Mouse (Mus musculus): ENCODE measurements around the gene Mei1. TPM values are rescaled to one million over a fixed set of nuclear protein-coding genes. Genes with fewer than 3 reads are reported as not detected.
A peak's percentile ranks its signal among the peaks of the same experiment; 100 is the strongest.
"Not testable (repeated sequence)": the region's sequence is repeated elsewhere in the genome, so short reads cannot be mapped to it uniquely, and the experiment has no call there.

Mei1 gene
- total RNA-seq, 2 experiments from 2014 or later, result 0.18 to 0.27 TPM

DNA sequence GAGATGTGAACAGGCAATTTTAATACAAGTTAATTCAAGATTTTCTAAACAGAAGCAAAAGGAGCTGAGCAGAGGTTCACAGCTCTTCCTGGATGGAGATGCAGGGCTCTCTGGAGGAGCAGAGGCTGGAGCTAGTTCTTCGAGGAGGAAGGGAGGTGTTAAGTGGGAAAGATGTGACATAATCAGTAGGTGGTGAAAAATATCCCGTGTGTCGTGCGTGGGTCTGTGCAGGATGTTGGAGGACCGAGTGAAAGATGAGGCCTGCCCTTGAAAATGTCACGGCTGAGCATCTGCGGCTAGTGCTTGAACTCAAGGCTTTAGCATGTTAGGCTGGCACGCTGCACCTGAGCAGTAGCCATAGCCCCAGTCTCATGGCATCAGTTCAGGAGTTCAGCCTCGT is 15.8 kb downstream of the Mei1 start:
- DNase-seq (ENCODE audit: low spot score in 2 of 2), result no peak

DNA sequence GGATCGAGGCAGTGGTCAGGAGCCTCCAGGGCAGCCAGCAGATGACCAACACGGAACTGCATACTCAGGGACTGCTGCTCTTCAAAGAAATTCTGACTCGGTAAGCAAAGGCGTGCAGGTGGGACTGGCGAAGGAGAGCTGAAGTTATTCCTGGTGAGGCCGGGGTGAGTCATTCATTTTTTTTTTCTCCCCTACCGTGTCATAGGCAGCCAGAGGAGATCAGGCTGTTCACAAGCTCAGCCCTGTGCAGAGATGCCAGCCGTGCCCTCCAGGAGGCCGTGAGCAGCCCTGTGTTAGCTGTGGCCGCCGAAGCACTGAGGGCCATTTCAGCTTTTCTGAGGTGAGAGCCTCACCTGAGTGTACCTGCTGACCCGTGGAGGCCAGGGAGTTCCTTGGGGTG is 16.3 kb downstream of the Mei1 start:
- no peak for DNase-seq (ENCODE audit: low spot score in 2 of 2)

DNA sequence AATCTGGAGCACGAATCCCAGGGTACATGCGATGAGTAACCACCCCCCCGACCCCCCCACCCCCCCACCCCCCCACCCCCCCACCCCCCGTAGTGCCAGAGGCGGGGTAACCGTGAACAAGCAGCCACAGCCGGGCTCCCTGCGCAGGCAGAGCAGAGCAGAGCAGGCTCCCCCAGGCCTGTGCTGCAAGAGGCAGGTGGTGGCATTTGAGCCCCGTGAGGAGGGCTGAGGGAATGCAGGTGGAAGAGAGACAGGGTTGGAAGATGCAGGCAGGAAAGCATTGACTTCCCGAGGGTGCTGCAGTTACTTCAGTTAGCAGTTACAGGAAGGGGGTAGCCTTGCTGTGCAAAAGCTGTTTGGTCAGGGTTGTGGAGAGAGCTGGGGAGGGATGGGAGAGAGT is 17.5 kb downstream of the Mei1 start:
- DNase-seq (ENCODE audit: low spot score in 2 of 2), result no peak

GRCm38 (mm10) chr15:82091061-82091460 is 21.3 kb downstream of the Mei1 start:
- no peak for DNase-seq (ENCODE audit: low spot score in 2 of 2)

DNA sequence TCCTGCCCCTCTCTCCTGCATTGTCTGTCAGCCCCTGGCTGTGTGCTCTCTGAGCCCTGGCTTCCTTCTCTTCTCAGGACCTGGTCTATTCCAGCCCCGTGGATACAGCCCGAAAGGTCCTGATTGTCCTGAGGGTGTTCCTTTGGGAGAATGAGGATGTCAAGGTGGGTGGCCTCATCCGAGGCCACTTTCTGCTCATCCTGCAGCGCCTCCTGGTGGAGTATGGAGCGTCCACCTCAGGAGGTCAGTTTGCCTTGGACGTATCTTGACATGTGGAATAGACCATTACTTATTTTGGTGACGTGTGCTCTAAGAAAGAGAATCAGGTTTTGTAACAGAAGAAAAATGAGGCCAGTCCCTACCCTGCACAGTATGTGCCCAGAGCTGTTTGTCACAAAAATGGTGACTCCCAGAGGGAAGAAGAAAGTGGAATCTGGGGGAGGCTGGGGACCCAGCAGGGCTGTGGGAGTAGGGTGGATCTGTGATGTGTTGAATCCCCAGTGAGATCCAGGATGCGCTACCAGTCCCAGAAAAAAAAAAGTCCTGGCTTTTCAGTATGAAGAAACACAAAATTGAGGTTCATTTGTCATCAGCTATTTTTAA is 37.3 kb downstream of the Mei1 start:
- DNase-seq (ENCODE audit: low spot score in 2 of 2), result peak; percentile 54 to 55

- DNase-seq (ENCODE audit: low spot score in 2 of 2), result no peak
Observed at GRCm38 (mm10) chr15:82120544-82120943, 50.7 kb downstream of the Mei1 start.

DNA sequence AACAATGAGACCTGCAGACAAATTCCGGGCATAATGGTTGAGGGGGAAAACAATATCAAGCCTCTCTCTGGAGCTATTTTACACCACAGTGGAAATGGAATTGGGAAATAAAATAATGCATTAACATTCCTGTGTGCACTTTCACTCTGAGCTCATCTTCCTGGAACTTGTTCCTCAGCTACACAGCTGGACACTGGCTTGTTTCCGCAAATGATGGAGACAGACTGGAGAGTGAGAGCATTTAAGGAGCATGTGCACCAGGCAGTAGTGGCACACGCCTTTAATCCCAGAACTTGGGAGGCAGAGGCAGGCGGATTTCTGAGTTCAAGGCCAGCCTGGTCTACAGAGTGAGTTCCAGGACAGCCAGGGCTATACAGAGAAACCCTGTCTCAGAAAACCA is 56.9 kb downstream of the Mei1 start:
- not testable (repeated sequence) for DNase-seq (ENCODE audit: low spot score in 2 of 2)

- DNase-seq (ENCODE audit: low spot score in 2 of 2), result peak; percentile 96 to 97
Observed at GRCm38 (mm10) chr15:82127426-82128374, 57.9 kb downstream of the Mei1 start, which contains the start of gene Ccdc134. Gene Ccdc134, plus strand, starts transcription at chr15:82127922.

GRCm38 (mm10) chr15:82128398-82128797 is 58.6 kb downstream of the Mei1 start:
- no peak for DNase-seq (ENCODE audit: low spot score in 2 of 2)

DNA sequence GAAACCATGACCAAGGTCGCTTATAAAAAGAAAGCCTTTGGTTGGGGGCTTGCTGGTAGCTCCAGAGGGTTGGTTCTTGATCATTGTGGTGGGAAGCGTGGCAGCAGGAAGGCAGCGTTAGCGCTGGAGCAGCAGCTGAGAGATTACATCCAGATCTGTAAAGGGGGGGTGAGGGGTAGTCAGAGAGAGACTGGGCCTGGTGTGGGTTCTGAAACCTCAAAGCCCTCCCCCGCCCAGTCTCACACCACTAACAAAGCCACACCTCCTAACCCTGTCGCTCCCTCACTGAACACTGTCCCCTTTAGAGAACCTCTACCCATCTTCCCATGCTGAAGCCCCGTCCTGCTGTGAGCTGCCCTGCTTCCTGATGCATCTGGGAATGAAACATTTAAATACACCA is 60.8 kb downstream of the Mei1 start:
- DNase-seq (ENCODE audit: low spot score in 2 of 2), result no peak

GRCm38 (mm10) chr15:82135372-82135771 is 65.6 kb downstream of the Mei1 start:
- no peak for DNase-seq (ENCODE audit: low spot score in 2 of 2)

GRCm38 (mm10) chr15:82138565-82138964 is 68.8 kb downstream of the Mei1 start:
- DNase-seq (ENCODE audit: low spot score in 2 of 2), result peak; percentile 67 to 69

GRCm38 (mm10) chr15:82139196-82139595 is 69.4 kb downstream of the Mei1 start:
- no peak for DNase-seq (ENCODE audit: low spot score in 2 of 2)

GRCm38 (mm10) chr15:82140355-82140754 is 70.6 kb downstream of the Mei1 start:
- no peak for DNase-seq (ENCODE audit: low spot score in 2 of 2)

GRCm38 (mm10) chr15:82144157-82144556 is 74.4 kb downstream of the Mei1 start:
- no peak for DNase-seq (ENCODE audit: low spot score in 2 of 2)

GRCm38 (mm10) chr15:82145408-82145807 is 75.6 kb downstream of the Mei1 start:
- DNase-seq (ENCODE audit: low spot score in 2 of 2), result no peak

- no peak for DNase-seq (ENCODE audit: low spot score in 2 of 2)
Observed at GRCm38 (mm10) chr15:82145851-82146769, 76.3 kb downstream of the Mei1 start.

DNA sequence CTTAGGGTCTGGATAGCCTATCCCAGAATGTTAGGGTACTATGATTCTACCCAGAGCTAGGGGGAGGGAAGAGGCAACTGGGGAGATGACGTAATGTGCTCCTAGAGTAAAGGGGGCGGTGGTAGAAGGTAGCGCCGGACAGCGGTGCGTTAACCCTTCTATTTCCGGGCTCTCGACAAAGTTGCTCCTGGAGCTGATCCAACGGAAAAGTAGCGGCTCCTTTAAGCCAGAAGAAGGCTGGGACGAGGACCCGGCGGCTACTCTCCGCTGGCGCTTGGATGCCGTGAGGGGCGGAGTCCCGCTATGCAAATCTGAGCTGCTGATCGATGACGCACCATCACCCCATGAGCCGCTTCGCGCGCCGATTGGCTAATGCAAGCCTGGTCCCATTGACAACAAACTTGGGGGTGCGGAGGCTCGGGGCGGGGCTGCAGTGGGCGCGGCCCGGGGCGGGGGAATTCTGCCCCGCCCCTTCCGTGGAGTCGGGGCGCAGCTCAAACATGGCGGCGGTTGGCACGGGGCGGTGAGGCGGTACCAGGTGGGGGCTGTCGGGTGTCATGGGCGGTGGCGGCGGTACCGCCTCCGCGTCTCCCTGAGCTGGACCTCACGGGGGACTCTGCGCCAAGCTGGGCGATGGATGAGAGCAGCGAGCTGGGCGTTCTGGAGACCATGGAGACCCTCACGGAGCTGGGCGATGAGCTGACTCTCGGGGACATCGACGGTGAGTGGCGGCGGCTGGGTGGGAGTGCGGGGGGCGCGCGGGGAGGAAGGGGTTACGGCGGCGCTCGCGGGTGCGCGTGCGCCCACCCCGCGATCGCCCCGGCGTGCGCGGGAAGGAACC is 77.2 kb downstream of the Mei1 start, which contains the start of gene Srebf2:
Srebf2 (plus strand) TSS at position 412 of the 841 bp plus-strand sequence.
- peak; percentile 98 for DNase-seq (ENCODE audit: low spot score in 2 of 2)

DNA sequence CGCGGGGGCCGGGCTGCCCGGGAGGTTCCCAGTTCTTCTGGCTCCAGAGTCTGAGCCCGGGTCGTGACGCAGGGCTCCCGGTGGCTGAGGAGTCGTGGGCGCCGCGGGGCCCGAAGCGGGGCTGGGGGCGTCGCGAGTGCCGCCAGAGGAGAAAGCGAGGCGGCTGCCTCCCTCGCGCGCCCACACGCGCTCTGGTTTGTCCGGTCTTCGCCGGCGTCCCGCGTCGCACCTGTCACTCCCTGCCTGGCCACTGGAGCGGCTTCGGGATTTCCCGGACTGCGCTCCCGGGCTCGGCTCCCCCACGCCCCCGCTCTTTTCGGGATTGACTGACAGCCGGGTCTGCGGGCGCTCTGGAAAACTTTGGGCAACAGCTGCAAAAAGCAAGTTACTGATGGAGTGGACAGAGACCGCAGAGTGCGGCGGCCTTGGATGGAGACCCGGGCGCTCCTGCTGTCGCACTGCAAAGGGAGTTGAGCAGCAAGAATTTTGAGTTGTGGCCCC is 77.9 kb downstream of the Mei1 start:
- peak; percentile 65 to 71 for DNase-seq (ENCODE audit: low spot score in 2 of 2)

DNA sequence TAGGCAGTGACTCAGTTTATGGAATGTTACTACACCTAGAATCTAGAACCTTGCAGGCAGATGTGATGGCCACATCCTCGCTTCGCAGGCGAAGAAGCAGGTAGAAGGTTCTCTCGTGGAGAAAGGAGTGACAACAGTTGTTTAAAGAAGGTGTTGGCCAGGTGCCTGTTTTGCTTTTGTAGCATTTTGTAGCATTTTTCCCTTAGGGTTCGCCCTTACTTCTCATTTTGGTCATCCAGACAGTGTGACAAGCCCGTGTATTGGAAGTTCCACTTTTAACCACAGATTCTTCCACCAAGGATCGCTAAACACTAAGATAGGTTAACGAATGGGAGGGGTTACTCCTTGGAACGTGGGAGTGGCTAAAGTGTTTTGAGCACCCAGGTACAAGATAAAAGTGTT is 78.7 kb downstream of the Mei1 start:
- DNase-seq (ENCODE audit: low spot score in 2 of 2), result no peak

Measured in layer of hippocampus, postnatal 10 days (tissue).